Mouse (Mus musculus) embryonic facial prominence, embryonic 11.5 days (tissue): Measurements from ENCODE around the gene Timp3. TPM values are rescaled to one million over a fixed set of nuclear protein-coding genes. Genes with fewer than 3 reads are reported as not detected.

Experiments used
- polyA plus RNA-seq: library from polyadenylated mRNA; unstranded; fragments of >200 nt; fragmentation: Nextera tagmentation; extraction: Ambion mirVana; gene quantifications from 2 replicates; pipeline ENCODE4 v1.2.1, GENCODE M21; 2014

The Timp3 gene
- polyA plus RNA-seq, 1 experiment from 2014 or later, result 40.0 TPM

Other genes with a start within 250 kb of the Timp3 start
- gene Syn3, start 198.5 kb downstream of the Timp3 start, polyA plus RNA-seq, result 2.0 and 3.1 TPM in 2 replicates